Mouse (Mus musculus) heart, adult 2 months (tissue): ENCODE data around the gene Gm12248.

Experiments
- CTCF ChIP-seq: fragments of 200-600 bp; IDR thresholded peaks from 2 replicates; pipeline ENCODE4 v1.8.1; 2022; ENCODE audit warnings: antibody characterized with exemption, mild to moderate bottlenecking, moderate library complexity
- POLR2A ChIP-seq: fragments of 200-500 bp; IDR thresholded peaks from 2 replicates; pipeline ENCODE4 v1.6.1; 2011; ENCODE audit warnings: mild to moderate bottlenecking, low read depth, low read length, control low read depth; ENCODE audit not compliant: insufficient read depth

DNA sequence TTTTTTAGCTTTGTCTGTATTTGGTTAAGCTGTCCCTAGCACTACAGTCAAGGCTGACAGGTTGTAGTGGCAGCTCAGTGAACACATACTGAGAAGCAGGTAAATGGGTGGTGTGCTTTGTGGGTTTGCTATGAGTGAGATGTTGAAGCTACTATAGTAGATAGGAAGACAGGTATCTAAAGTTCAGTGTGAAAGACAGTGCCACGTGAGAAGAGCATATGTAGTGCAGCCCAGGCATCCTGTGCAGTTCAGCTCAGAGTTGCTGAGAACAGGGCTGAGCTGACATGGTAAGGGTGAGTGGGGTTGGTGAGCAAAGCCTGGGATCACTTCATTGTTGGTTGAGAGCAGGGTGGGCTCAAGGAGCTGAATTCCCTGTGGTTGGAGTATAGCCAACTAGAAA is 75.5 kb downstream of the Gm12248 start:
- TF ChIP-seq CTCF, result no peak
- TF ChIP-seq POLR2A, result no peak
